Mouse (Mus musculus): ENCODE results near the gene B3gat2. TPM values are rescaled to one million over a fixed set of nuclear protein-coding genes. Genes with fewer than 3 reads are reported as not detected.

B3gat2 gene
- polyA plus RNA-seq, 1 experiment from 2014 or later: 6.7 TPM

GRCm38 (mm10) chr1:23884914-23885313 is 123.4 kb downstream of the B3gat2 start:
- no peak overlapping the region for H3K27ac ChIP-seq
- no peaks in the 10 kb centered on the region for H3K27me3 ChIP-seq
- H3K36me3 ChIP-seq: no peaks in the 10 kb centered on the region
- no peak for ATAC-seq
- H3K4me1 ChIP-seq (replicated peaks): 0 out of 2 replicates have a peak, but pooled peaks cover 4% of the 10 kb centered on the region
- H3K9me3 ChIP-seq: no peaks in the 10 kb centered on the region
- H3K4me3 ChIP-seq (replicated peaks): no peak overlapping the region
- WGBS: 42% methylated on average over 7 of the region's 7 CpGs
- no peak overlapping the region for H3K9ac ChIP-seq (replicated peaks)
- no peak overlapping the region for H3K4me2 ChIP-seq (replicated peaks)

- Histone ChIP-seq H3K4me2 (replicated peaks) (no peak overlapping the region), H3K27me3 (no peaks in the 10 kb centered on the region), H3K9ac (replicated peaks) (no peak overlapping the region), H3K4me1 (replicated peaks) (no peaks in the 10 kb centered on the region), H3K27ac (no peak overlapping the region), H3K36me3 (no peaks in the 10 kb centered on the region), H3K4me3 (replicated peaks) (no peak overlapping the region), H3K9me3 (no peaks in the 10 kb centered on the region)
- WGBS: 73% methylated on average over 1 of the region's 1 CpGs
- no peak for ATAC-seq
These were observed 130.5 kb downstream of the B3gat2 start for GRCm38 (mm10) chr1:23892072-23892471.

Other genes with a start within 250 kb of the B3gat2 start
- gene Smap1, start 160.6 kb downstream of the B3gat2 start, polyA plus RNA-seq (2015; fragmentation: Nextera tagmentation; extraction: Ambion mirVana): 56.5 and 74.2 TPM in 2 replicates
- gene Sdhaf4, start 243.9 kb downstream of the B3gat2 start, polyA plus RNA-seq (2015; fragmentation: Nextera tagmentation; extraction: Ambion mirVana): 106 and 112 TPM in 2 replicates

Data from midbrain, embryonic 13.5 days (tissue).